Comparison of ENCODE assay signal across 23 mouse cellular contexts in the genomic region with DNA sequence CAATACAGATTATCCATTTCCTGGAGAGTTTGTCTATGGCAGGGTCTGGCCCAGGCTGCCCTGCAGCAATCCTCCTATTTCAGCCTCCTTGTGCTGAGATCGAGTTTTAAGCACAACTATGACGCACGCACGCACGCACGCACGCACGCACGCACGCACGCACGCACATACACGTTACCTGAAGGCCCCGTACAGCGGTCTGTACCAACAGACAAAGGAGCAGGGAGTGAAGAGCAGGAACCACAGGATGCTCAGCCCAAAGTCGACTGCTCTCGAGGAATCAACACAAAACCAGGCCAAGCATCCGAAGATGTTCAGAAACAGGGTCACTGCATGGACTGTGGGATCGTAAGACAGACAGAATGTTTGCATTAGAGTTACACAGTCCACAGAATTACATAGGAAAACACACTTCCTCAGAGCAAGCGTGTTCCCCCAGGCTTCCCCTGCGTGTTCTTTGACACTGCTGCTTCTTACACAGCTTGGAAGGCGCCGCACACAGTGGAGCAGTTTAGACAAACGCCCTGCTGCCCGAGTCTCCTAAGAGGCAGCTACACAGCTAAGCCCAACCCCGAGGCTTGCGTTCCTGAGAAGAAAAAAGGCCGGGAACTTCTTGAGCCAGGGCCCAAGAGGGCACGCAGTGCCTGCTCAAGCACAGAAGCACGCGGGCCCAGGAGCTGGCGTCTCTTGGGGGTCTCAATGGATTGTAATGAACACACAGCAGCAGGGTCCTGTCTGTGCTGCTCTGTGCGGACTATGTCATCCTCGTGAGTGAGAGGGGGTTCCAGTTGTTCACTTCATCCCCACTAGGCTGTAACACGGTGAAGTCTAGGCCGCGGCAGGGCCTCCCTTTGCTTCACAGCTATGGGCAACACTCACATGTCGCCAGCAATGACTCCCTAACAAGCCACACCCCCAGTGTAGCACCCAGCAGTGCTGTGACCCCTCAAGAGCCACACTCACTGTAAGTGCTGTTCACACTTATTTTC.
DNase-seq lines count a peak whose midpoint lies in the region; ATAC-seq and TF ChIP-seq lines count a peak whose summit lies in the region.
"Had no signal": no experiment of that assay in that cellular context is flagged by ENCODE, and none has a peak within 500 bp of the region (broad histone marks: within the 10 kb centered on the region; RNA-seq: fewer than 3 reads in every experiment).

No protein-coding gene starts in this region.

- no peak for DNase-seq in hindbrain, embryonic 14.5 days (ENCODE audit: low spot score)
- no peak for DNase-seq in midbrain, embryonic 10.5 days (ENCODE audit: low spot score)
- no peak for DNase-seq in ES-E14 (ENCODE audit: low read depth, low spot score)
- DNase-seq in testis, postnatal 14 days (ENCODE audit: low spot score) = peak; percentile 22
- DNase-seq: adrenal gland, adult 2 months; B cell, adult 2 months; cerebellum, adult 11 months; cerebellum, adult 9-11 months; gastrocnemius, adult 2 months; kidney, postnatal 4 days; liver, embryonic 13.5 days; lung, adult 2 months; lung, postnatal 14 days; right cerebral cortex, postnatal 14 days; thymus, postnatal 36 days had no signal

- H3K27me3 ChIP-seq in hindbrain, embryonic 14.5 days (ENCODE audit: control insufficient read depth, insufficient read depth, low read length) = no peaks in the 10 kb centered on the region
- H3K27me3 ChIP-seq in hindbrain, embryonic 13.5 days = no peaks in the 10 kb centered on the region
- no peaks in the 10 kb centered on the region for H3K27me3 ChIP-seq in midbrain, embryonic 16.5 days (ENCODE audit: control insufficient read depth, insufficient read depth, low read depth, low read length)
- no peaks in the 10 kb centered on the region for H3K27me3 ChIP-seq in midbrain, embryonic 10.5 days (ENCODE audit: low read depth, poor library complexity, severe bottlenecking)
- H3K27me3 ChIP-seq in forebrain, embryonic 13.5 days = no peaks in the 10 kb centered on the region
- H3K27me3 ChIP-seq: CH12.LX; embryonic facial prominence, embryonic 15.5 days; liver, embryonic 13.5 days; midbrain, embryonic 12.5 days had no signal

- no peak overlapping the region for H3K4me2 ChIP-seq in hindbrain, embryonic 14.5 days (replicated peaks)
- H3K4me2 ChIP-seq in hindbrain, embryonic 13.5 days = no peak overlapping the region
- H3K4me2 ChIP-seq in midbrain, embryonic 16.5 days (ENCODE audit: low read length) = no peak overlapping the region
- no peak overlapping the region for H3K4me2 ChIP-seq in forebrain, embryonic 13.5 days
- H3K4me2 ChIP-seq: embryonic facial prominence, embryonic 15.5 days; liver, embryonic 13.5 days; midbrain, embryonic 12.5 days had no signal

- no peak overlapping the region for H3K4me3 ChIP-seq in hindbrain, embryonic 14.5 days (replicated peaks; ENCODE audit: low read length)
- H3K4me3 ChIP-seq in hindbrain, embryonic 13.5 days = no peak overlapping the region
- no peak overlapping the region for H3K4me3 ChIP-seq in midbrain, embryonic 16.5 days (ENCODE audit: low read depth, low read length)
- H3K4me3 ChIP-seq in midbrain, embryonic 10.5 days = no peak overlapping the region
- peak overlapping the region; percentile 38 to 50 for H3K4me3 ChIP-seq in ES-E14 (ENCODE audit: insufficient read depth in 1 of 2, low read depth in 1 of 2, low read length in 2 of 2, poor library complexity in 1 of 2, severe bottlenecking in 1 of 2)
- no peak overlapping the region for H3K4me3 ChIP-seq in forebrain, embryonic 13.5 days
- H3K4me3 ChIP-seq: embryonic facial prominence, embryonic 15.5 days; gastrocnemius, adult 2 months; heart, embryonic 10.5 days; liver, embryonic 13.5 days; midbrain, embryonic 12.5 days had no signal

- no peak overlapping the region for H3K9ac ChIP-seq in hindbrain, embryonic 14.5 days
- no peak overlapping the region for H3K9ac ChIP-seq in hindbrain, embryonic 13.5 days
- no peak overlapping the region for H3K9ac ChIP-seq in midbrain, embryonic 16.5 days (ENCODE audit: low read depth, low read length)
- peak overlapping the region; percentile 64 for H3K9ac ChIP-seq in ES-E14 (ENCODE audit: insufficient read depth, low read depth, low read length, poor library complexity, severe bottlenecking)
- H3K9ac ChIP-seq in forebrain, embryonic 13.5 days = no peak overlapping the region
- H3K9ac ChIP-seq: embryonic facial prominence, embryonic 15.5 days; liver, embryonic 13.5 days; midbrain, embryonic 12.5 days had no signal

- WGBS in hindbrain, embryonic 14.5 days = 94% methylated on average over 38 of the region's 38 CpGs
- 93% methylated on average over 38 of the region's 38 CpGs for WGBS in hindbrain, embryonic 13.5 days
- WGBS in midbrain, embryonic 16.5 days = 94% methylated on average over 38 of the region's 38 CpGs
- 93% methylated on average over 38 of the region's 38 CpGs for WGBS in midbrain, embryonic 10.5 days
- WGBS in forebrain, embryonic 13.5 days = 94% methylated on average over 38 of the region's 38 CpGs

- in situ Hi-C loops in ES-E14 (cut with MboI; ENCODE audit: low sequenced_read_pairs in 2 of 2, unreplicated experiment in 2 of 2) = no loop called here

- no peak overlapping the region for H3K27ac ChIP-seq in hindbrain, embryonic 14.5 days
- no peak overlapping the region for H3K27ac ChIP-seq in hindbrain, embryonic 13.5 days
- H3K27ac ChIP-seq in midbrain, embryonic 16.5 days (ENCODE audit: low read length) = no peak overlapping the region
- no peak overlapping the region for H3K27ac ChIP-seq in midbrain, embryonic 10.5 days (replicated peaks)
- H3K27ac ChIP-seq in ES-E14 (ENCODE audit: insufficient read depth, low read depth, low read length, poor library complexity, severe bottlenecking) = no peak overlapping the region
- H3K27ac ChIP-seq in forebrain, embryonic 13.5 days = no peak overlapping the region; the same call in 1 of the 2 replicates
- H3K27ac ChIP-seq: embryonic facial prominence, embryonic 15.5 days; gastrocnemius, adult 2 months; heart, embryonic 10.5 days; liver, embryonic 13.5 days; midbrain, embryonic 12.5 days had no signal

- peaks cover 45% of the 10 kb centered on the region for H3K36me3 ChIP-seq in hindbrain, embryonic 14.5 days (replicated peaks; ENCODE audit: control insufficient read depth, insufficient read depth)
- H3K36me3 ChIP-seq in hindbrain, embryonic 13.5 days = peaks cover 52% of the 10 kb centered on the region
- peaks cover 9% of the 10 kb centered on the region; the same call in 1 of the 2 replicates for H3K36me3 ChIP-seq in midbrain, embryonic 16.5 days (ENCODE audit: control insufficient read depth, insufficient read depth, low read length)
- H3K36me3 ChIP-seq in midbrain, embryonic 10.5 days = peaks cover 17% of the 10 kb centered on the region
- H3K36me3 ChIP-seq in ES-E14 (ENCODE audit: control insufficient read depth, insufficient read depth, low read length, poor library complexity, severe bottlenecking) = 0 out of 2 replicates have a peak, but pooled peaks cover 2% of the 10 kb centered on the region
- peaks cover 28% of the 10 kb centered on the region; the same call in 1 of the 2 replicates for H3K36me3 ChIP-seq in forebrain, embryonic 13.5 days (ENCODE audit: poor library complexity, severe bottlenecking)

- H3K9me3 ChIP-seq in hindbrain, embryonic 14.5 days (ENCODE audit: control insufficient read depth, low read length) = no peaks in the 10 kb centered on the region
- H3K9me3 ChIP-seq in hindbrain, embryonic 13.5 days = no peaks in the 10 kb centered on the region
- no peaks in the 10 kb centered on the region for H3K9me3 ChIP-seq in midbrain, embryonic 16.5 days (replicated peaks; ENCODE audit: control insufficient read depth, low read length, poor library complexity, severe bottlenecking)
- no peaks in the 10 kb centered on the region for H3K9me3 ChIP-seq in midbrain, embryonic 10.5 days (replicated peaks)
- no peaks in the 10 kb centered on the region for H3K9me3 ChIP-seq in ES-E14 (ENCODE audit: control insufficient read depth, insufficient read depth, low read depth, low read length)
- H3K9me3 ChIP-seq in forebrain, embryonic 13.5 days (replicated peaks) = no peaks in the 10 kb centered on the region
- H3K9me3 ChIP-seq: embryonic facial prominence, embryonic 15.5 days; heart, embryonic 10.5 days; liver, embryonic 13.5 days; midbrain, embryonic 12.5 days had no signal

- 0 out of 2 replicates have a peak, but pooled peaks have one; percentile 21 for ATAC-seq in hindbrain, embryonic 14.5 days (ENCODE audit: low FRiP score)
- no peak for ATAC-seq in hindbrain, embryonic 13.5 days (ENCODE audit: low FRiP score)
- ATAC-seq in midbrain, embryonic 16.5 days = peak; percentile 43; the same call in 1 of the 2 replicates
- no peak for ATAC-seq in forebrain, embryonic 13.5 days
- ATAC-seq: intestine, postnatal 0 days had no signal

- no peaks in the 10 kb centered on the region for H3K4me1 ChIP-seq in hindbrain, embryonic 14.5 days (replicated peaks; ENCODE audit: control insufficient read depth, insufficient read depth, low read length)
- H3K4me1 ChIP-seq in hindbrain, embryonic 13.5 days (replicated peaks) = peaks cover 3% of the 10 kb centered on the region; the same call in 1 of the 2 replicates
- H3K4me1 ChIP-seq in midbrain, embryonic 16.5 days (ENCODE audit: control insufficient read depth, insufficient read depth, low read length) = no peaks in the 10 kb centered on the region
- peaks cover 8% of the 10 kb centered on the region for H3K4me1 ChIP-seq in midbrain, embryonic 10.5 days
- 0 out of 4 replicates have a peak, but pooled peaks cover 0 to 2% of the 10 kb centered on the region in 2 experiments for H3K4me1 ChIP-seq in ES-E14 (ENCODE audit: control insufficient read depth in 2 of 2, insufficient read depth in 2 of 2, low read length in 2 of 2, poor library complexity in 1 of 2)
- H3K4me1 ChIP-seq in forebrain, embryonic 13.5 days = peaks cover 7% of the 10 kb centered on the region; the same call in 1 of the 2 replicates
- H3K4me1 ChIP-seq: embryonic facial prominence, embryonic 15.5 days; heart, embryonic 10.5 days; liver, embryonic 13.5 days had no signal

TF ChIP-seq in ES-E14, 5 proteins besides CTCF, POLR2A, EP300 and RAD21:
- TF ChIP-seq HCFC1 (IDR thresholded peaks at IDR 0.05; ENCODE audit: borderline replicate concordance, insufficient read depth, low read length) = no peak
- TF ChIP-seq ZC3H11A (IDR thresholded peaks at IDR 0.05; ENCODE audit: borderline replicate concordance, low read depth, low read length) = no peak
- TF ChIP-seq ZNF384 (IDR thresholded peaks at IDR 0.05; ENCODE audit: low read depth, low read length) = no peak
- no peak for TF ChIP-seq MAFK (IDR thresholded peaks at IDR 0.05; ENCODE audit: insufficient read depth, low read depth, low read length)
- no peak for TF ChIP-seq CHD2 (IDR thresholded peaks at IDR 0.05; ENCODE audit: low read depth, low read length)

Comparison
In these comparisons a context has a peak if more than half of its experiments do, and no peak if none do; other contexts are left out.
1. ATAC-seq: peak in hindbrain, embryonic 14.5 days (single experiment) and midbrain, embryonic 16.5 days (single experiment); none in hindbrain, embryonic 13.5 days (single experiment) and forebrain, embryonic 13.5 days (single experiment).
2. H3K4me3 ChIP-seq: peak in ES-E14 (2 of 2); none in hindbrain, embryonic 14.5 days (single experiment), hindbrain, embryonic 13.5 days (single experiment), midbrain, embryonic 16.5 days (single experiment), midbrain, embryonic 10.5 days (single experiment) and forebrain, embryonic 13.5 days (single experiment).